Mouse (Mus musculus): ENCODE results near the gene Rbfox2.

Gene Rbfox2

GRCm38 (mm10) chr15:77196001-77196400, 110.8 kb downstream of the Rbfox2 start:
- no peak for DNase-seq (ENCODE audit: low spot score in 2 of 2)

GRCm38 (mm10) chr15:77192154-77192935, 114.5 kb downstream of the Rbfox2 start:
- no peak for DNase-seq (ENCODE audit: low spot score in 2 of 2)

- DNase-seq (ENCODE audit: low spot score in 2 of 2) = no peak
These were observed 120.7 kb downstream of the Rbfox2 start for GRCm38 (mm10) chr15:77186096-77186495.

GRCm38 (mm10) chr15:77185614-77186013, 121.2 kb downstream of the Rbfox2 start:
- DNase-seq (ENCODE audit: low spot score in 2 of 2) = no peak

GRCm38 (mm10) chr15:77182800-77183199, 124.0 kb downstream of the Rbfox2 start:
- no peak for DNase-seq (ENCODE audit: low spot score in 2 of 2)

GRCm38 (mm10) chr15:77174018-77174417, 132.8 kb downstream of the Rbfox2 start:
- no peak for DNase-seq (ENCODE audit: low spot score in 2 of 2)

GRCm38 (mm10) chr15:77172414-77172813, 134.4 kb downstream of the Rbfox2 start:
- no peak for DNase-seq (ENCODE audit: low spot score in 2 of 2)

- DNase-seq (ENCODE audit: low spot score in 2 of 2) = no peak
These were observed 138.0 kb downstream of the Rbfox2 start for GRCm38 (mm10) chr15:77168781-77169180.

- no peak for DNase-seq (ENCODE audit: low spot score in 2 of 2)
These were observed 140.5 kb downstream of the Rbfox2 start for GRCm38 (mm10) chr15:77166225-77166732.

- DNase-seq (ENCODE audit: low spot score in 2 of 2) = no peak
These were observed 143.5 kb downstream of the Rbfox2 start for GRCm38 (mm10) chr15:77163336-77163735.

GRCm38 (mm10) chr15:77162931-77163330, 143.9 kb downstream of the Rbfox2 start:
- no peak for DNase-seq (ENCODE audit: low spot score in 2 of 2)

GRCm38 (mm10) chr15:77161382-77161781, 145.4 kb downstream of the Rbfox2 start:
- no peak for DNase-seq (ENCODE audit: low spot score in 2 of 2)

- no peak for DNase-seq (ENCODE audit: low spot score in 2 of 2)
These were observed 146.0 kb downstream of the Rbfox2 start for GRCm38 (mm10) chr15:77160848-77161247.

- DNase-seq (ENCODE audit: low spot score in 2 of 2) = no peak
These were observed 150.3 kb downstream of the Rbfox2 start for GRCm38 (mm10) chr15:77156525-77156924.

- no peak for DNase-seq (ENCODE audit: low spot score in 2 of 2)
These were observed 152.5 kb downstream of the Rbfox2 start for GRCm38 (mm10) chr15:77154248-77154785.

GRCm38 (mm10) chr15:77153625-77154024, 153.2 kb downstream of the Rbfox2 start:
- no peak for DNase-seq (ENCODE audit: low spot score in 2 of 2)

- DNase-seq (ENCODE audit: low spot score in 2 of 2) = no peak
These were observed 153.7 kb downstream of the Rbfox2 start for GRCm38 (mm10) chr15:77153088-77153546.

GRCm38 (mm10) chr15:77152336-77153087, 154.3 kb downstream of the Rbfox2 start:
- DNase-seq (ENCODE audit: low spot score in 2 of 2) = no peak

GRCm38 (mm10) chr15:77151816-77152215, 155.0 kb downstream of the Rbfox2 start:
- DNase-seq (ENCODE audit: low spot score in 2 of 2) = no peak

- no peak for DNase-seq (ENCODE audit: low spot score in 2 of 2)
These were observed 155.6 kb downstream of the Rbfox2 start for GRCm38 (mm10) chr15:77151178-77151577.

GRCm38 (mm10) chr15:77150424-77150841, 156.4 kb downstream of the Rbfox2 start:
- DNase-seq (ENCODE audit: low spot score in 2 of 2) = no peak

GRCm38 (mm10) chr15:77150000-77150399, 156.8 kb downstream of the Rbfox2 start:
- DNase-seq (ENCODE audit: low spot score in 2 of 2) = no peak
